ENCODE assay signal across 17 mouse cellular contexts in the genomic region with DNA sequence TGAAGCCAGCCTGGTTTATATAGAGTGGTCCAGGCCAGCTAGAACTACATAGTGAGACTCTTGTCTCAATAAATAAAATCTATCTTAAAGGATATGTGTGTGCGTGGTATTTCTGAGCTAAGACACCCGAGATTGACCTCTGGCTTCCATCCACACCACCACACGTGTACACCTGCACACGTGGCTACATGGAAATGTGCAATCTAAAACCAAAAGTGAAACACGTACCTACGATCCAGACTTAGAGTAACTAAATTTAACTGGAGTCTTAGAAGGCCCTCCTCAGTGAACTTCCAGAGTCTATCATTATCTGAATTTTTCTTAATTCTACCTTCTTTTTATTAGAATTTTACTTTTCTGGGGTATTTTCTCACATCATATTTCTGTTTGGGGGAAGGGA. TPM values are rescaled to one million over a fixed set of nuclear protein-coding genes. Genes with fewer than 3 reads are reported as not detected.
"Had no signal": no experiment of that assay in that cellular context is flagged by ENCODE, and none has a peak within 500 bp of the region (broad histone marks: within the 10 kb centered on the region; RNA-seq: fewer than 3 reads in every experiment).

No protein-coding gene starts in this region.

- H3K4me3 ChIP-seq: limb, embryonic 12.5 days had no signal

- H3K27me3 ChIP-seq: limb, embryonic 12.5 days had no signal

- ATAC-seq: intestine, embryonic 16.5 days had no signal

- H3K4me1 ChIP-seq: limb, embryonic 12.5 days had no signal

- H3K36me3 ChIP-seq: limb, embryonic 12.5 days had no signal

- H3K9me3 ChIP-seq: limb, embryonic 12.5 days had no signal

- H3K27ac ChIP-seq: limb, embryonic 12.5 days; liver, embryonic 14.5 days had no signal

- DNase-seq: kidney, adult 2 months; kidney, postnatal 25 days; layer of hippocampus, adult 9-11 months; layer of hippocampus, postnatal 36 days; liver; lung, adult 2 months; lung, postnatal 36 days; midbrain, embryonic 14.5 days; right cerebral cortex, postnatal 14 days; thymus, adult 2 months; thymus, postnatal 25 days had no signal

RNA-seq across cellular contexts. Expression of a gene that starts 35.2 kb away (rescaled TPM):
- total RNA-seq: megakaryocyte progenitor cell, adult 5-6 weeks had no signal
- polyA plus RNA-seq: liver, embryonic 14.5 days; lung, postnatal 0 days; stomach, embryonic 14.5 days had no signal
